Mouse (Mus musculus) forebrain, embryonic 11.5 days (tissue): Measurements from ENCODE around the gene Stx1a. TPM values are rescaled to one million over a fixed set of nuclear protein-coding genes. Genes with fewer than 3 reads are reported as not detected.
"Not testable (repeated sequence)": the region's sequence is repeated elsewhere in the genome, so short reads cannot be mapped to it uniquely, and the experiment has no call there.

ENCODE experiments used
- ATAC-seq: fragments of 200-750 bp; cut with Nextera tagmentation; replicated peaks from 2 replicates; pipeline ENCODE4 v1.8.0; 2017; ENCODE audit warnings: moderate TSS enrichment; ENCODE audit not compliant: low FRiP score
- DNase-seq: peaks from one replicate; pipeline ENCODE4 v3.0.0-alpha.2; 2017; ENCODE audit warnings: low spot score
- H3K27ac ChIP-seq: fragments of 300-500 bp; sonication (generic); 2 replicates; pipeline ENCODE4 v1.5.1; 2014; ENCODE audit warnings: low read depth, low read length
- H3K27me3 ChIP-seq: fragments of 300-500 bp; sonication (generic); 2 replicates; pipeline ENCODE4 v1.6.1; 2014; ENCODE audit warnings: mild to moderate bottlenecking, low read length, mixed read lengths; ENCODE audit not compliant: control insufficient read depth, insufficient read depth
- H3K36me3 ChIP-seq: fragments of 300-500 bp; sonication (generic); 2 replicates; pipeline ENCODE4 v1.6.1; 2014; ENCODE audit warnings: mild to moderate bottlenecking, low read length, moderate library complexity, mixed read lengths; ENCODE audit not compliant: control insufficient read depth, insufficient read depth
- H3K4me1 ChIP-seq: fragments of 300-500 bp; sonication (generic); replicated peaks from 2 replicates; pipeline ENCODE4 v1.6.1; 2014; ENCODE audit warnings: low read length, mixed read lengths; ENCODE audit not compliant: control insufficient read depth, insufficient read depth
- H3K4me2 ChIP-seq: fragments of 300-500 bp; sonication (generic); 2 replicates; pipeline ENCODE4 v1.6.1; 2014; ENCODE audit warnings: low read depth, mild to moderate bottlenecking, low read length, moderate library complexity, mixed read lengths; ENCODE audit not compliant: severe bottlenecking
- H3K4me3 ChIP-seq: fragments of 300-500 bp; sonication (generic); 2 replicates; pipeline ENCODE4 v1.5.1; 2014; ENCODE audit warnings: low read depth, low read length
- H3K9ac ChIP-seq: fragments of 300-500 bp; sonication (generic); 2 replicates; pipeline ENCODE4 v1.6.1; 2014; ENCODE audit warnings: low read length
- H3K9me3 ChIP-seq: fragments of 300-500 bp; sonication (generic); 2 replicates; pipeline ENCODE4 v1.6.1; 2016; ENCODE audit warnings: low read length, mixed read lengths; ENCODE audit not compliant: control insufficient read depth
- WGBS: fragments of 180-500 bp; shearing (Covaris S2); extraction: QIAGEN DNeasy Blood & Tissue Kit; methylation state at CpG from one replicate; pipeline ENCODE4 v1.1.7; 2014; 5-methylcytosine and 5-hydroxymethylcytosine counted together
- polyA plus RNA-seq: library from polyadenylated mRNA; unstranded; fragments of >200 nt; fragmentation: Nextera tagmentation; extraction: Ambion mirVana; gene quantifications from 2 replicates; pipeline ENCODE4 v1.2.1, GENCODE M21; 2014

Gene Stx1a
- polyA plus RNA-seq, 1 experiment from 2014 or later = 11.2 TPM

DNA sequence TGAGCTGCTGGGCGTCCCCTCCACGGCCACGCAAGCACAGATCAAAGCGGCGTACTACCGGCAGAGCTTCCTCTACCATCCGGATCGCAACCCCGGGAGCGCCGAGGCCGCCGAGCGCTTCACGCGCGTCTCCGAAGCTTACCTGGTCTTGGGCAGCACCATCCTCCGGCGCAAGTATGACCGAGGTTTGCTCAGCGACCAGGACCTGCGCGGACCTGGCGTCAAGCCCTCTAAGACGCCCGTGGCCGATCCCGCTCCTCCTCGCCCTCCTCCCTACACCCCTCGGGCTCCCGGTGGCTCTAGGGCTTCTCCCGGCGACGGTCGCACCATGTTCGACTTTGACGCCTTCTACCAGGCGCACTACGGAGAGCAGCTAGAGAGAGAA is 41.1 kb downstream of the Stx1a start:
- ATAC-seq (peak; percentile 65), DNase-seq (no peak)
- WGBS = under 1% methylated on average over 40 of the region's 40 CpGs
- 0 out of 2 replicates have a peak overlapping the region, but pooled peaks have one; percentile 31 for H3K27ac ChIP-seq
- H3K4me1 ChIP-seq = no peaks in the 10 kb centered on the region
- H3K9ac ChIP-seq = peak overlapping the region; percentile 84
- peaks cover 5% of the 10 kb centered on the region; the same call in 1 of the 2 replicates for H3K36me3 ChIP-seq
- peak overlapping the region; percentile 93 for H3K4me2 ChIP-seq
- peak overlapping the region; percentile 92 for H3K4me3 ChIP-seq
- no peaks in the 10 kb centered on the region for H3K27me3 ChIP-seq
- H3K9me3 ChIP-seq = no peaks in the 10 kb centered on the region

DNA sequence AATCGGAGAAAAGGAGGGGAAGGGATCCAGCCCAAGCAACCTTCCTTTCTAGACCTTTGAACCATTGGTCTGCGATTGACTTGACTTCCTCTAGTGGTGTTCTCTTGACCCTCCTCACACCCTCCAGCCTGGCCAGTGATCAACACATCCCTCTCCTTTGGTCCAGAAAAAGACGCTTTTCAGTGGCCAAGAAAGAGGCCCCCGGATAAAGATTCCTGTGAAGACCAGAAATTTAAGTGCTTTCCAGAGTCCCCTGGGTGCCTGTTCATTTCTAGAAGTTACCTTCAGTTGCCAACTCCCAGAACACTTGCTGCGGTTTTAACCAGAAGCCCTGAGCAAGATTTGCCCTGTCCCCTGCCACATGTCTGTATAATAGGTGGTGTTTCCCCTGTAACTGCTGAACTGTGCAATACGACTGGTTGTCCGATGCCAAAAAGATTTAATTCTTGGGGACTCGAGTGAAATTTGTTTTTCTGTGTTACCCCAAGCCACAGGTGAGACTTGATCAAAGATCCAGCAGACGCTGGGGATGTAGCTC is 41.7 kb downstream of the Stx1a start, which contains the start of gene Bud23:
TSS of gene Bud23 (minus strand) at position 51 of the 538 bp plus-strand sequence.
- 79% methylated on average over 9 of the region's 9 CpGs for WGBS
- ATAC-seq, H3K36me3 ChIP-seq, H3K4me1 ChIP-seq, H3K9me3 ChIP-seq, DNase-seq, H3K27me3 ChIP-seq: not testable (repeated sequence)
- Histone ChIP-seq H3K27ac (0 out of 2 replicates have a peak within 1 kb of the TSS, but pooled peaks have one; percentile 31), H3K9ac (peak within 1 kb of the TSS; percentile 84), H3K4me3 (peak within 1 kb of the TSS; percentile 92), H3K4me2 (peak within 1 kb of the TSS; percentile 93)

DNA sequence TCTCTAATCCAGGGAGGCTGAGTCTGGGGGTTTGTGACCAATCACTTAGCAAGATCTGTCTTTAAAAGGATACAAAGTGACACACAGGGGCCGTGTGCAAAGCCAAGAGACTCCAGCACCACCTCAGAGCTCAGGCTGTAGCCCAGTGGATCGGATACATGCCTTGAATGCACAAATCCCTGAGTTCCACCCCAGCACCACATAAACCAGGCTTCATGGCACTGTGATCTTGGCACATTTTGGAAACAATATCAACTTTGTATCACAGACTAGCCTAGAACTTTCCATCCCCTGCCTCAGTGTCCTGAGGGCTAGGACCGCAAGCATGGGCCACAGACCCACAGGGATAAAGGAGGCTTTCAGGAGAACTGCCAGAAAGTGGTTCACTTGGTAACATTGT is 42.7 kb downstream of the Stx1a start:
- no peak overlapping the region for H3K4me3 ChIP-seq
- H3K27me3 ChIP-seq = no peaks in the 10 kb centered on the region
- no peak overlapping the region for H3K27ac ChIP-seq
- H3K4me2 ChIP-seq = no peak overlapping the region
- no peaks in the 10 kb centered on the region for H3K4me1 ChIP-seq
- no peak for DNase-seq
- H3K36me3 ChIP-seq = no peaks in the 10 kb centered on the region; the same call in 1 of the 2 replicates
- ATAC-seq = no peak
- no peaks in the 10 kb centered on the region for H3K9me3 ChIP-seq
- 84% methylated on average over 3 of the region's 3 CpGs for WGBS
- no peak overlapping the region for H3K9ac ChIP-seq

DNA sequence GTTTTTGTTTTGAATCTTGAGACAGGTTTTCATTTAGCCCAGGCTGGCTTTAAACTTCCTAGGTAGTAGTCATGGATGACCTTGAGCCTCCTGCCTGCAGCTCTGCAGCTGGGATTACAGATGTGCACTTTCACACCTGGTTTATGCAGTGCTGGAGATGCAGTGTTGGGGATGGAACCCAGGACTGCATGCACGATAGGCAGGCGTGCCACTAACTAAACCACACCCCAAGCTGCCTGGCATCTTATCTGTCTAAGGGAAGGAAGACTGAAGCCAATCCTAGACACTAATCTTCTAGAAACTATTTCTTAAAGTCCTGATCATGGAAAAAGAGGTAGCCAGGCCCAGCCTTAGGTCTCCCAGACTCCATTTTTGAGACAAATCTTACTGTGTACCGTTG is 47.2 kb downstream of the Stx1a start:
- Histone ChIP-seq H3K4me1 (peaks cover 5% of the 10 kb centered on the region), H3K36me3 (no peaks in the 10 kb centered on the region; the same call in 1 of the 2 replicates), H3K9me3 (no peaks in the 10 kb centered on the region), H3K4me3 (no peak overlapping the region), H3K9ac (no peak overlapping the region), H3K4me2 (no peak overlapping the region), H3K27me3 (no peaks in the 10 kb centered on the region), H3K27ac (no peak overlapping the region)
- DNase-seq (no peak), ATAC-seq (no peak)
- 92% methylated on average over 3 of the region's 3 CpGs for WGBS

- H3K27me3 ChIP-seq = no peaks in the 10 kb centered on the region
- ATAC-seq (no peak), DNase-seq (no peak)
- no peak overlapping the region for H3K4me3 ChIP-seq
- H3K27ac ChIP-seq = no peak overlapping the region
- H3K9ac ChIP-seq = no peak overlapping the region
- H3K36me3 ChIP-seq = no peaks in the 10 kb centered on the region; the same call in 1 of the 2 replicates
- H3K4me2 ChIP-seq = no peak overlapping the region
- 94% methylated on average over 2 of the region's 2 CpGs for WGBS
- peaks cover 5% of the 10 kb centered on the region for H3K4me1 ChIP-seq
- no peaks in the 10 kb centered on the region for H3K9me3 ChIP-seq
Measured at GRCm38 (mm10) chr5:135072061-135072460, 48.8 kb downstream of the Stx1a start.

DNA sequence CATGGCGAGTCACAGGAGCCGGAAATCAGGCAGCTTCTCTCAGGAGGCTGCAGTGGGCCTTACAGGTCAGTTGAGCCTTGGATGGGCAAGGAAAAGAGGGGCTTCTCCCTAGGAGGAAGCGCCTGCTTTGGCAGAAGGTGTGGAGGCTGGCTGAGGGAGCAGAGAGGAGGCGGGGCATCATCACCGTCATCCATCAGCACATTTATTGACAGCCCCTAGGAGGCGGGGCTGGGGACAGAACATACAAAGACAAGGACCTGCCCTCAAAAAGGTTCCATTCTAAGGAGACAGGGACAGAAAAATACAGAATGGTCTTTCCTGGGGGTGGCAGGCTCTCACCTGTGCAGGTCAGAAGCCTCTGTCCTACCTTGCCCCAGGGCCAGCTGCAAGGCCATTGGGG is 49.4 kb downstream of the Stx1a start:
- Histone ChIP-seq H3K9me3 (no peaks in the 10 kb centered on the region), H3K36me3 (no peaks in the 10 kb centered on the region; the same call in 1 of the 2 replicates), H3K4me2 (no peak overlapping the region), H3K9ac (no peak overlapping the region), H3K27ac (no peak overlapping the region), H3K4me1 (peaks cover 5% of the 10 kb centered on the region), H3K4me3 (no peak overlapping the region), H3K27me3 (no peaks in the 10 kb centered on the region)
- 74% methylated on average over 6 of the region's 6 CpGs for WGBS
- no peak for DNase-seq
- ATAC-seq = no peak

GRCm38 (mm10) chr5:135073349-135074150 is 50.3 kb downstream of the Stx1a start:
- Histone ChIP-seq H3K9ac (no peak overlapping the region), H3K4me2 (0 out of 2 replicates have a peak overlapping the region, but pooled peaks have one; percentile 9), H3K4me3 (no peak overlapping the region), H3K27me3 (no peaks in the 10 kb centered on the region), H3K9me3 (no peaks in the 10 kb centered on the region), H3K27ac (no peak overlapping the region), H3K36me3 (no peaks in the 10 kb centered on the region; the same call in 1 of the 2 replicates), H3K4me1 (peaks cover 6% of the 10 kb centered on the region)
- ATAC-seq (no peak), DNase-seq (no peak)
- WGBS = 20% methylated on average over 24 of the region's 26 CpGs

- no peak overlapping the region for H3K4me2 ChIP-seq
- no peak overlapping the region for H3K27ac ChIP-seq
- H3K36me3 ChIP-seq = no peaks in the 10 kb centered on the region; the same call in 1 of the 2 replicates
- no peak for ATAC-seq
- DNase-seq = no peak
- no peak overlapping the region for H3K4me3 ChIP-seq
- no peaks in the 10 kb centered on the region for H3K27me3 ChIP-seq
- WGBS = 83% methylated on average over 4 of the region's 4 CpGs
- H3K4me1 ChIP-seq = peaks cover 7% of the 10 kb centered on the region
- H3K9me3 ChIP-seq = no peaks in the 10 kb centered on the region
- H3K9ac ChIP-seq = no peak overlapping the region
Measured at GRCm38 (mm10) chr5:135075655-135076054, 52.4 kb downstream of the Stx1a start.
